Mouse (Mus musculus): ENCODE data around the gene Slc35f1. TPM values are rescaled to one million over a fixed set of nuclear protein-coding genes. Genes with fewer than 3 reads are reported as not detected.

Slc35f1 gene
- polyA plus RNA-seq, 1 experiment from 2014 or later: 4.6 TPM

GRCm38 (mm10) chr10:53052521-53052920 lies 362.2 kb downstream of the Slc35f1 start:
- H3K36me3 ChIP-seq: no peaks in the 10 kb centered on the region
- ATAC-seq (ENCODE audit: low FRiP score, low read depth): no peak
- no peaks in the 10 kb centered on the region for H3K4me1 ChIP-seq
- no peak overlapping the region for H3K27ac ChIP-seq
- H3K9me3 ChIP-seq: no peaks in the 10 kb centered on the region
- no peak overlapping the region for H3K4me2 ChIP-seq (replicated peaks)
- H3K4me3 ChIP-seq: no peak overlapping the region
- no peak overlapping the region for H3K9ac ChIP-seq
- no peaks in the 10 kb centered on the region for H3K27me3 ChIP-seq

- no peaks in the 10 kb centered on the region for H3K27me3 ChIP-seq
- no peaks in the 10 kb centered on the region for H3K4me1 ChIP-seq
- no peak overlapping the region for H3K9ac ChIP-seq
- ATAC-seq (ENCODE audit: low FRiP score, low read depth): no peak
- no peak overlapping the region for H3K4me3 ChIP-seq
- no peak overlapping the region for H3K4me2 ChIP-seq (replicated peaks)
- no peaks in the 10 kb centered on the region for H3K36me3 ChIP-seq
- H3K27ac ChIP-seq: no peak overlapping the region
- no peaks in the 10 kb centered on the region for H3K9me3 ChIP-seq
- WGBS: 80% methylated on average over 2 of the region's 2 CpGs
Observed at GRCm38 (mm10) chr10:53060745-53061144, 370.4 kb downstream of the Slc35f1 start.

- no peak overlapping the region for H3K4me2 ChIP-seq (replicated peaks)
- H3K9me3 ChIP-seq: no peaks in the 10 kb centered on the region
- no peaks in the 10 kb centered on the region for H3K27me3 ChIP-seq
- H3K4me3 ChIP-seq: no peak overlapping the region
- no peak overlapping the region for H3K9ac ChIP-seq
- no peaks in the 10 kb centered on the region for H3K36me3 ChIP-seq
- H3K4me1 ChIP-seq: no peaks in the 10 kb centered on the region
- H3K27ac ChIP-seq: no peak overlapping the region
- ATAC-seq (ENCODE audit: low FRiP score, low read depth): no peak
Observed at GRCm38 (mm10) chr10:53062741-53063140, 372.4 kb downstream of the Slc35f1 start.

GRCm38 (mm10) chr10:53087811-53088210 lies 397.5 kb downstream of the Slc35f1 start:
- no peaks in the 10 kb centered on the region for H3K27me3 ChIP-seq
- WGBS: 83% methylated on average over 1 of the region's 1 CpGs
- H3K9me3 ChIP-seq: no peaks in the 10 kb centered on the region
- no peaks in the 10 kb centered on the region for H3K4me1 ChIP-seq
- H3K4me3 ChIP-seq: no peak overlapping the region
- H3K27ac ChIP-seq: no peak overlapping the region
- no peak for ATAC-seq (ENCODE audit: low FRiP score, low read depth)
- no peaks in the 10 kb centered on the region for H3K36me3 ChIP-seq
- no peak overlapping the region for H3K4me2 ChIP-seq (replicated peaks)
- H3K9ac ChIP-seq: no peak overlapping the region

- WGBS: 17% methylated on average over 4 of the region's 4 CpGs
- Histone ChIP-seq H3K9ac (no peak overlapping the region), H3K27me3 (no peaks in the 10 kb centered on the region), H3K4me3 (no peak overlapping the region), H3K9me3 (no peaks in the 10 kb centered on the region), H3K4me1 (no peaks in the 10 kb centered on the region), H3K36me3 (no peaks in the 10 kb centered on the region), H3K4me2 (replicated peaks) (no peak overlapping the region), H3K27ac (no peak overlapping the region)
- peak; percentile 67; the same call in 1 of the 2 replicates for ATAC-seq (ENCODE audit: low FRiP score, low read depth)
Observed at GRCm38 (mm10) chr10:53091525-53091924, 401.2 kb downstream of the Slc35f1 start.

- no peak for ATAC-seq (ENCODE audit: low FRiP score, low read depth)
- Histone ChIP-seq H3K9me3 (no peaks in the 10 kb centered on the region), H3K9ac (no peak overlapping the region), H3K27ac (no peak overlapping the region), H3K4me1 (peaks cover 4% of the 10 kb centered on the region; the same call in 1 of the 2 replicates), H3K4me3 (no peak overlapping the region), H3K36me3 (no peaks in the 10 kb centered on the region), H3K27me3 (no peaks in the 10 kb centered on the region), H3K4me2 (replicated peaks) (no peak overlapping the region)
- WGBS: 1% methylated on average over 3 of the region's 3 CpGs
Observed at GRCm38 (mm10) chr10:53096446-53096845, 406.1 kb downstream of the Slc35f1 start.

GRCm38 (mm10) chr10:53100881-53101280 lies 410.5 kb downstream of the Slc35f1 start:
- no peaks in the 10 kb centered on the region for H3K9me3 ChIP-seq
- H3K4me3 ChIP-seq: no peak overlapping the region
- H3K36me3 ChIP-seq: no peaks in the 10 kb centered on the region
- no peak overlapping the region for H3K9ac ChIP-seq
- ATAC-seq (ENCODE audit: low FRiP score, low read depth): no peak
- H3K27me3 ChIP-seq: no peaks in the 10 kb centered on the region
- no peak overlapping the region for H3K4me2 ChIP-seq (replicated peaks)
- H3K4me1 ChIP-seq: peaks cover 6% of the 10 kb centered on the region; the same call in 1 of the 2 replicates
- WGBS: 77% methylated on average over 3 of the region's 3 CpGs
- no peak overlapping the region for H3K27ac ChIP-seq

GRCm38 (mm10) chr10:53101412-53101811 lies 411.1 kb downstream of the Slc35f1 start:
- 50% methylated on average over 2 of the region's 2 CpGs for whole genome bisulfite sequencing

GRCm38 (mm10) chr10:53102423-53102822 lies 412.1 kb downstream of the Slc35f1 start:
- Histone ChIP-seq H3K27me3 (no peaks in the 10 kb centered on the region), H3K9ac (no peak overlapping the region), H3K27ac (no peak overlapping the region), H3K4me3 (no peak overlapping the region), H3K4me1 (peaks cover 6% of the 10 kb centered on the region; the same call in 1 of the 2 replicates), H3K4me2 (replicated peaks) (no peak overlapping the region), H3K9me3 (no peaks in the 10 kb centered on the region), H3K36me3 (no peaks in the 10 kb centered on the region)
- WGBS: 82% methylated on average over 2 of the region's 2 CpGs
- ATAC-seq (ENCODE audit: low FRiP score, low read depth): no peak

More at GRCm38 (mm10) chr10:53101412-53101811, 411.1 kb downstream of the Slc35f1 start:
- H3K27ac ChIP-seq: no peak overlapping the region
- no peak overlapping the region for H3K4me2 ChIP-seq (replicated peaks)
- no peaks in the 10 kb centered on the region for H3K36me3 ChIP-seq
- H3K9ac ChIP-seq: no peak overlapping the region
- H3K27me3 ChIP-seq: no peaks in the 10 kb centered on the region
- H3K4me3 ChIP-seq: no peak overlapping the region
- peaks cover 6% of the 10 kb centered on the region; the same call in 1 of the 2 replicates for H3K4me1 ChIP-seq
- peak; percentile 64; the same call in 1 of the 2 replicates for ATAC-seq (ENCODE audit: low FRiP score, low read depth)
- no peaks in the 10 kb centered on the region for H3K9me3 ChIP-seq

GRCm38 (mm10) chr10:53115028-53115427 lies 424.7 kb downstream of the Slc35f1 start:
- 22% methylated on average over 3 of the region's 3 CpGs for WGBS

GRCm38 (mm10) chr10:53115673-53116398 lies 425.5 kb downstream of the Slc35f1 start:
- 18% methylated on average over 7 of the region's 7 CpGs for WGBS

More at GRCm38 (mm10) chr10:53115028-53115427, 424.7 kb downstream of the Slc35f1 start:
- H3K27ac ChIP-seq: no peak overlapping the region
- H3K4me2 ChIP-seq (replicated peaks): no peak overlapping the region
- H3K4me3 ChIP-seq: no peak overlapping the region
- H3K27me3 ChIP-seq: no peaks in the 10 kb centered on the region
- peaks cover 6% of the 10 kb centered on the region for H3K4me1 ChIP-seq
- no peaks in the 10 kb centered on the region for H3K36me3 ChIP-seq
- no peaks in the 10 kb centered on the region for H3K9me3 ChIP-seq
- no peak for ATAC-seq (ENCODE audit: low FRiP score, low read depth)
- H3K9ac ChIP-seq: no peak overlapping the region

GRCm38 (mm10) chr10:53120608-53121007 lies 430.3 kb downstream of the Slc35f1 start:
- Histone ChIP-seq H3K4me1 (peaks cover 6% of the 10 kb centered on the region), H3K27me3 (no peaks in the 10 kb centered on the region), H3K9ac (no peak overlapping the region), H3K4me3 (no peak overlapping the region), H3K9me3 (no peaks in the 10 kb centered on the region), H3K27ac (no peak overlapping the region), H3K4me2 (replicated peaks) (no peak overlapping the region), H3K36me3 (no peaks in the 10 kb centered on the region)
- 96% methylated on average over 2 of the region's 2 CpGs for WGBS
- no peak for ATAC-seq (ENCODE audit: low FRiP score, low read depth)

More at GRCm38 (mm10) chr10:53115673-53116398, 425.5 kb downstream of the Slc35f1 start:
- Histone ChIP-seq H3K27ac (no peak overlapping the region), H3K36me3 (no peaks in the 10 kb centered on the region), H3K27me3 (no peaks in the 10 kb centered on the region), H3K9ac (no peak overlapping the region), H3K4me2 (replicated peaks) (no peak overlapping the region), H3K4me1 (peaks cover 6% of the 10 kb centered on the region), H3K9me3 (no peaks in the 10 kb centered on the region), H3K4me3 (no peak overlapping the region)
- no peak for ATAC-seq (ENCODE audit: low FRiP score, low read depth)

- Histone ChIP-seq H3K4me2 (replicated peaks) (no peak overlapping the region), H3K4me1 (no peaks in the 10 kb centered on the region), H3K4me3 (no peak overlapping the region), H3K27me3 (no peaks in the 10 kb centered on the region), H3K27ac (no peak overlapping the region), H3K9ac (no peak overlapping the region), H3K9me3 (no peaks in the 10 kb centered on the region), H3K36me3 (no peaks in the 10 kb centered on the region)
- WGBS: 75% methylated on average over 6 of the region's 6 CpGs
- ATAC-seq (ENCODE audit: low FRiP score, low read depth): no peak
Observed at GRCm38 (mm10) chr10:53124365-53124764, 434.0 kb downstream of the Slc35f1 start.
